Comparison of ENCODE assay signal across 8 mouse cellular contexts in genomic region chr1:184737876-184738479, GRCm38 (mm10). TPM values are rescaled to one million over a fixed set of nuclear protein-coding genes. Genes with fewer than 3 reads are reported as not detected.
DNase-seq lines count a peak whose midpoint lies in the region; ATAC-seq and TF ChIP-seq lines count a peak whose summit lies in the region.

No protein-coding gene starts in this region.

- no peaks in the 10 kb centered on the region for H3K9me3 ChIP-seq in forebrain, embryonic 13.5 days (replicated peaks)
- no peaks in the 10 kb centered on the region for H3K9me3 ChIP-seq in hindbrain, postnatal 0 days (ENCODE audit: low read length)
- no peaks in the 10 kb centered on the region for H3K9me3 ChIP-seq in liver, embryonic 12.5 days (replicated peaks)

- peaks cover 74% of the 10 kb centered on the region for H3K27me3 ChIP-seq in forebrain, embryonic 13.5 days
- H3K27me3 ChIP-seq in hindbrain, postnatal 0 days (ENCODE audit: insufficient read depth, low read length), result peaks cover 27% of the 10 kb centered on the region
- peaks cover 70% of the 10 kb centered on the region for H3K27me3 ChIP-seq in liver, embryonic 12.5 days (replicated peaks)

- H3K27ac ChIP-seq in forebrain, embryonic 13.5 days, result no peak overlapping the region
- no peak overlapping the region for H3K27ac ChIP-seq in hindbrain, postnatal 0 days
- no peak overlapping the region for H3K27ac ChIP-seq in liver, embryonic 12.5 days

- H3K36me3 ChIP-seq in forebrain, embryonic 13.5 days (ENCODE audit: poor library complexity, severe bottlenecking), result no peaks in the 10 kb centered on the region
- H3K36me3 ChIP-seq in hindbrain, postnatal 0 days (ENCODE audit: insufficient read depth, low read length), result no peaks in the 10 kb centered on the region
- H3K36me3 ChIP-seq in liver, embryonic 12.5 days, result no peaks in the 10 kb centered on the region

- peak; percentile 65; the same call in 1 of the 2 replicates for ATAC-seq in forebrain, embryonic 13.5 days
- ATAC-seq in hindbrain, postnatal 0 days, result peak; percentile 75; the same call in 1 of the 2 replicates
- 0 out of 2 replicates have a peak, but pooled peaks have one; percentile 17 for ATAC-seq in liver, embryonic 12.5 days

- no peak overlapping the region for H3K4me3 ChIP-seq in forebrain, embryonic 13.5 days
- no peak overlapping the region for H3K4me3 ChIP-seq in hindbrain, postnatal 0 days (ENCODE audit: low read length)
- H3K4me3 ChIP-seq in liver, embryonic 12.5 days, result no peak overlapping the region

- no peak overlapping the region for H3K9ac ChIP-seq in forebrain, embryonic 13.5 days
- no peak overlapping the region for H3K9ac ChIP-seq in hindbrain, postnatal 0 days (replicated peaks; ENCODE audit: low read length)
- H3K9ac ChIP-seq in liver, embryonic 12.5 days, result no peak overlapping the region

- H3K4me2 ChIP-seq in forebrain, embryonic 13.5 days, result no peak overlapping the region
- no peak overlapping the region for H3K4me2 ChIP-seq in hindbrain, postnatal 0 days (ENCODE audit: low read depth, low read length)
- H3K4me2 ChIP-seq in liver, embryonic 12.5 days, result no peak overlapping the region

- H3K4me1 ChIP-seq in forebrain, embryonic 13.5 days, result peaks cover 4% of the 10 kb centered on the region; the same call in 1 of the 2 replicates
- no peaks in the 10 kb centered on the region for H3K4me1 ChIP-seq in hindbrain, postnatal 0 days (ENCODE audit: insufficient read depth, low read length)
- H3K4me1 ChIP-seq in liver, embryonic 12.5 days, result peaks cover 20% of the 10 kb centered on the region

- TF ChIP-seq CTCF in hindbrain, postnatal 0 days (IDR thresholded peaks at IDR 0.05; ENCODE audit: low read depth), result peak; percentile 88

- WGBS in forebrain, embryonic 13.5 days, result 4% methylated on average over 14 of the region's 14 CpGs
- WGBS in hindbrain, postnatal 0 days, result 6% methylated on average over 14 of the region's 14 CpGs
- WGBS in liver, embryonic 12.5 days (ENCODE audit: insufficient replicate concordance), result 2% methylated on average over 12 of the region's 14 CpGs

- DNase-seq in ovary, postnatal 36 days (ENCODE audit: low spot score), result peak; percentile 43
- no peak for DNase-seq in ovary, adult 18-20 months (ENCODE audit: low spot score)
- DNase-seq in adipocyte (ENCODE audit: low spot score), result peak; percentile 81
- DNase-seq in hindbrain, postnatal 0 days (ENCODE audit: low spot score), result peak; percentile 86
- peak; percentile 65 to 70 for DNase-seq in natural killer cell, adult 2 months (ENCODE audit: low spot score in 2 of 2)
- no peak for DNase-seq in c-Kit-positive CD71-positive TER-119-positive erythroid progenitor cells, embryonic 14.5 days (ENCODE audit: low spot score)

RNA-seq across cellular contexts. Expression of gene Hlx, which starts 5.6 kb away (rescaled TPM):
- polyA plus RNA-seq in forebrain, embryonic 13.5 days (2015; fragmentation: Nextera tagmentation; extraction: Ambion mirVana), result 1.5 and 1.7 TPM in 2 replicates
- 0.58 and 1.8 TPM in 2 replicates for total RNA-seq in hindbrain, postnatal 0 days (2014; rRNA removed)
- 2.3 and 2.8 TPM in 2 replicates for polyA plus RNA-seq in hindbrain, postnatal 0 days (2015; fragmentation: Nextera tagmentation; extraction: Ambion mirVana)
- polyA plus RNA-seq in liver, embryonic 12.5 days (2016; fragmentation: Nextera tagmentation; extraction: Ambion mirVana), result 26.5 and 31.2 TPM in 2 replicates

Comparison
In these comparisons a context has a peak if more than half of its experiments do, and no peak if none do; other contexts are left out.
1. DNase-seq: peak in ovary, postnatal 36 days (single experiment), adipocyte (single experiment), hindbrain, postnatal 0 days (single experiment) and natural killer cell, adult 2 months (2 of 2); none in ovary, adult 18-20 months (single experiment) and c-Kit-positive CD71-positive TER-119-positive erythroid progenitor cells, embryonic 14.5 days (single experiment).
2. ATAC-seq: peak in every context shown above with its lines; median percentile 75 in hindbrain, postnatal 0 days; 65 in forebrain, embryonic 13.5 days; 17 in liver, embryonic 12.5 days.